Mouse (Mus musculus) CH12.LX (cell line): ENCODE measurements around the gene Psmc3ip. TPM values are rescaled to one million over a fixed set of nuclear protein-coding genes. Genes with fewer than 3 reads are reported as not detected.

Experiments used
- DNase-seq: peaks from one replicate; pipeline ENCODE4 v3.0.0-alpha.2; 2013; ENCODE audit errors: extremely low read depth
- H3K27ac ChIP-seq: 2 replicates; pipeline ENCODE4 v1.5.1; 2012; ENCODE audit warnings: low read depth, mild to moderate bottlenecking, control low read depth, moderate library complexity; ENCODE audit not compliant: insufficient read depth
- H3K27me3 ChIP-seq: replicated peaks from 2 replicates; pipeline ENCODE3; 2012; ENCODE audit warnings: inconsistent platforms
- H3K36me3 ChIP-seq, 2 experiments: replicated peaks in 1 of 2; 2 replicates each; pipeline versions ENCODE3 to v1.6.1; 2012; ENCODE audit warnings: inconsistent platforms in 1 of 2, low read length in 1 of 2, mild to moderate bottlenecking in 1 of 2, mixed read lengths in 1 of 2, moderate library complexity in 1 of 2; ENCODE audit not compliant: control insufficient read depth in 1 of 2, insufficient read depth in 1 of 2
- H3K4me1 ChIP-seq, 2 experiments: 2 replicates each; pipeline ENCODE4 v1.6.1; 2012; ENCODE audit warnings: inconsistent platforms in 1 of 2, moderate library complexity in 1 of 2; ENCODE audit not compliant: insufficient read depth in 2 of 2, control insufficient read depth in 1 of 2
- H3K4me2 ChIP-seq: 2 replicates; pipeline ENCODE4 v1.6.1; 2012; ENCODE audit warnings: low read depth, mild to moderate bottlenecking, control low read depth; ENCODE audit not compliant: poor library complexity, insufficient read depth, severe bottlenecking
- H3K4me3 ChIP-seq, 3 experiments: fragments of 150-350 bp in 1 of 3; sonication (generic) in 1 of 3; replicated peaks in 1 of 3; 2 replicates each; pipeline versions ENCODE3 to v1.5.1; 2011 to 2012; ENCODE audit warnings: low read depth in 2 of 3, low read length in 2 of 3, mild to moderate bottlenecking in 2 of 3, moderate library complexity in 2 of 3, control low read depth in 1 of 3, improper control_type of control experiment in 1 of 3, inconsistent platforms in 1 of 3, mixed read lengths in 1 of 3; ENCODE audit not compliant: poor library complexity in 1 of 3
- H3K79me2 ChIP-seq: replicated peaks from 2 replicates; pipeline ENCODE4 v1.6.1; 2012; ENCODE audit warnings: mild to moderate bottlenecking, moderate library complexity; ENCODE audit not compliant: control insufficient read depth, poor library complexity, insufficient read depth, severe bottlenecking; ENCODE audit errors: extremely low read depth
- H3K9ac ChIP-seq: 2 replicates; pipeline ENCODE4 v1.6.1; 2012; ENCODE audit warnings: low read depth, mild to moderate bottlenecking, control low read depth, moderate library complexity; ENCODE audit not compliant: insufficient read depth
- H3K9me3 ChIP-seq: replicated peaks from 2 replicates; pipeline ENCODE3; 2012; ENCODE audit warnings: low read length, inconsistent platforms, mixed read lengths
- CHD1 ChIP-seq: IDR thresholded peaks from 2 replicates; pipeline ENCODE4 v1.6.1; 2012; ENCODE audit warnings: low read depth, low read length, improper control_type of control experiment, inconsistent platforms
- CHD2 ChIP-seq: IDR thresholded peaks from 2 replicates; pipeline ENCODE4 v1.6.1; 2011; ENCODE audit warnings: low read length, improper control_type of control experiment
- CTCF ChIP-seq, 2 experiments: IDR thresholded peaks in 1 of 2; conservative IDR thresholded peaks in 1 of 2; 2 replicates each; pipeline ENCODE4 v1.5.1; 2011 to 2012; ENCODE audit warnings: low read depth in 2 of 2, low read length in 2 of 2, improper control_type of control experiment in 1 of 2, inconsistent platforms in 1 of 2, mild to moderate bottlenecking in 1 of 2, moderate library complexity in 1 of 2
- GABPA ChIP-seq: IDR thresholded peaks from 2 replicates; pipeline ENCODE4 v1.6.1; 2012; ENCODE audit warnings: low read depth, low read length, improper control_type of control experiment, inconsistent platforms; ENCODE audit not compliant: insufficient replicate concordance
- IRF4 ChIP-seq: IDR thresholded peaks from 2 replicates; pipeline ENCODE4 v1.6.1; 2014; ENCODE audit warnings: low read depth, mild to moderate bottlenecking, inconsistent platforms, low read length, improper control_type of control experiment
- KAT2A ChIP-seq: IDR thresholded peaks from 2 replicates; pipeline ENCODE4 v1.6.1; 2012; ENCODE audit warnings: low read length, improper control_type of control experiment, inconsistent platforms; ENCODE audit not compliant: insufficient replicate concordance
- MAFK ChIP-seq: IDR thresholded peaks from 2 replicates; pipeline ENCODE4 v1.6.1; 2011; ENCODE audit warnings: low read length, improper control_type of control experiment; ENCODE audit not compliant: insufficient replicate concordance
- MAX ChIP-seq: IDR thresholded peaks from 2 replicates; pipeline ENCODE4 v1.6.1; 2011; ENCODE audit warnings: low read length, improper control_type of control experiment
- NELFE ChIP-seq: IDR thresholded peaks from 2 replicates; pipeline ENCODE4 v1.6.1; 2011; ENCODE audit warnings: low read depth, low read length, improper control_type of control experiment
- RAD21 ChIP-seq: IDR thresholded peaks from 2 replicates; pipeline ENCODE4 v1.6.1; 2011; ENCODE audit warnings: low read depth, mild to moderate bottlenecking, low read length, improper control_type of control experiment, moderate library complexity
- SMC3 ChIP-seq: IDR thresholded peaks from 2 replicates; pipeline ENCODE4 v1.6.1; 2011; ENCODE audit warnings: low read depth, low read length, improper control_type of control experiment
- TCF12 ChIP-seq: IDR thresholded peaks from 2 replicates; pipeline ENCODE4 v1.6.1; 2014; ENCODE audit warnings: low read depth, mild to moderate bottlenecking, inconsistent platforms, low read length, improper control_type of control experiment
- UBTF ChIP-seq: IDR thresholded peaks from 2 replicates; pipeline ENCODE4 v1.6.1; 2012; ENCODE audit warnings: low read depth, mild to moderate bottlenecking, inconsistent platforms, low read length, improper control_type of control experiment, moderate library complexity
- USF1 ChIP-seq: IDR thresholded peaks from 2 replicates; pipeline ENCODE4 v1.6.1; 2014; ENCODE audit warnings: low read depth, mild to moderate bottlenecking, inconsistent platforms, low read length, improper control_type of control experiment
- USF2 ChIP-seq: conservative IDR thresholded peaks from 2 replicates; pipeline ENCODE4 v1.6.1; 2011; ENCODE audit warnings: low read depth, low read length, improper control_type of control experiment
- ZC3H11A ChIP-seq: IDR thresholded peaks from 2 replicates; pipeline ENCODE4 v1.6.1; 2012; ENCODE audit warnings: low read depth, mild to moderate bottlenecking, inconsistent platforms, low read length, improper control_type of control experiment
- ZKSCAN1 ChIP-seq: IDR thresholded peaks from 2 replicates; pipeline ENCODE4 v1.6.1; 2012; ENCODE audit warnings: low read depth, inconsistent platforms, low read length, improper control_type of control experiment, borderline replicate concordance
- ZMIZ1 ChIP-seq: IDR thresholded peaks from 2 replicates; pipeline ENCODE4 v1.6.1; 2012; ENCODE audit warnings: low read depth, mild to moderate bottlenecking, inconsistent platforms, low read length, improper control_type of control experiment
- dilution Hi-C: fragments of 300-500 bp; cut with MboI; formaldehyde crosslinking; loops from 2 replicates; pipeline ENCODE4 v1.14.3; 2020; ENCODE audit warnings: low sequenced_read_pairs; ENCODE audit not compliant: extremely low pct_unique_long_range_greater_than_20kb, extremely low pct_ligation_motif_present
- in situ Hi-C: fragments of 300-500 bp; cut with MboI; formaldehyde crosslinking; loops from 3 replicates; pipeline ENCODE4 v1.14.3; 2019; ENCODE audit warnings: low sequenced_read_pairs, low pct_ligation_motif_present, low pct_unique_long_range_greater_than_20kb, mixed read lengths
- polyA plus RNA-seq: library from polyadenylated mRNA; unstranded; fragments of >175 nt; gene quantifications from 2 replicates; pipeline ENCODE4 v1.2.1, GENCODE M21; 2012; ENCODE audit warnings: low read depth; ENCODE audit not compliant: insufficient read length
- total RNA-seq, 2 experiments: library from RNA; depleted of rRNA; stranded (reverse); fragments of 300-350 nt in 1 of 2; fragments of >200 nt in 1 of 2; gene quantifications; 2 replicates each; pipeline ENCODE4 v1.2.3; 2012 to 2014

Psmc3ip gene
- total and polyA plus RNA-seq, 3 experiments = 63.7 to 89.9 (median 85.9) TPM

- Histone ChIP-seq H3K9me3 (peaks cover 7% of the 10 kb centered on the region), H3K27ac (no peak overlapping the region), H3K36me3 (no peaks in the 10 kb centered on the region), H3K4me1 (peaks cover 15 to 24% of the 10 kb centered on the region in 2 experiments), H3K4me3 (no peak overlapping the region), H3K9ac (no peak overlapping the region), H3K79me2 (no peaks in the 10 kb centered on the region), H3K4me2 (no peak overlapping the region), H3K27me3 (no peaks in the 10 kb centered on the region)
- no peak for DNase-seq
- in situ Hi-C loops = no loop called here
- TF ChIP-seq ZKSCAN1 (no peak), GABPA (no peak), IRF4 (no peak), SMC3 (no peak), RAD21 (no peak), CTCF (conservative IDR thresholded peaks at IDR 0.05 in 1 of 2, IDR thresholded peaks at IDR 0.05 in 1 of 2; ENCODE audit: low read depth in 2 of 2, low read length in 2 of 2) (no peak), UBTF (no peak), NELFE (no peak), CHD1 (no peak), CHD2 (no peak), TCF12 (no peak), KAT2A (no peak), ZMIZ1 (no peak), MAX (no peak), ZC3H11A (no peak), USF1 (no peak), MAFK (no peak)
- dilution Hi-C loops = no loop called here
Observed at GRCm38 (mm10) chr11:101134217-101134865, 39.1 kb upstream of the Psmc3ip start.

- dilution Hi-C loops = no loop called here
- H3K27me3 ChIP-seq = no peaks in the 10 kb centered on the region
- no peaks in the 10 kb centered on the region for H3K36me3 ChIP-seq
- H3K9ac ChIP-seq = no peak overlapping the region
- H3K4me1 ChIP-seq = peaks cover 13 to 29% of the 10 kb centered on the region in 2 experiments
- no peak for DNase-seq
- H3K9me3 ChIP-seq = peaks cover 7% of the 10 kb centered on the region
- no peak overlapping the region for H3K27ac ChIP-seq
- in situ Hi-C loops = no loop called here
- TF ChIP-seq USF1 (no peak), ZKSCAN1 (no peak), NELFE (no peak), CHD1 (no peak), CHD2 (no peak), USF2 (no peak)
- H3K79me2 ChIP-seq = no peaks in the 10 kb centered on the region
- no peak overlapping the region for H3K4me3 ChIP-seq
- no peak overlapping the region for H3K4me2 ChIP-seq
Observed at GRCm38 (mm10) chr11:101133037-101133436, 37.8 kb upstream of the Psmc3ip start.
